Mouse (Mus musculus): ENCODE results near the gene Grasp. TPM values are rescaled to one million over a fixed set of nuclear protein-coding genes. Genes with fewer than 3 reads are reported as not detected.

The Grasp gene
- polyA plus RNA-seq, 1 experiment from 2014 or later = 5.0 TPM

GRCm38 (mm10) chr15:101181106-101181466, 42.9 kb upstream of the Grasp start:
- 0 out of 2 replicates have a peak, but pooled peaks have one; percentile 36 for ATAC-seq (ENCODE audit: low FRiP score, low TSS enrichment)
- peak overlapping the region; percentile 12; the same call in 1 of the 2 replicates for H3K9ac ChIP-seq (ENCODE audit: low read depth, low read length)
- 26% methylated on average over 5 of the region's 5 CpGs for WGBS
- H3K4me3 ChIP-seq (ENCODE audit: low read length) = no peak overlapping the region
- no peak overlapping the region for H3K27ac ChIP-seq (ENCODE audit: low read depth, low read length)
- peaks cover 46% of the 10 kb centered on the region for H3K4me1 ChIP-seq (ENCODE audit: control insufficient read depth, insufficient read depth, low read length)
- H3K4me2 ChIP-seq (replicated peaks; ENCODE audit: low read depth, low read length) = no peak overlapping the region
- H3K9me3 ChIP-seq (ENCODE audit: control insufficient read depth, low read length) = 0 out of 2 replicates have a peak, but pooled peaks cover 3% of the 10 kb centered on the region
- H3K36me3 ChIP-seq (ENCODE audit: control insufficient read depth, insufficient read depth, low read length) = peaks cover 1% of the 10 kb centered on the region; the same call in 1 of the 2 replicates
- no peaks in the 10 kb centered on the region for H3K27me3 ChIP-seq (ENCODE audit: control insufficient read depth, insufficient read depth, low read length)

- Histone ChIP-seq H3K27me3 (ENCODE audit: control insufficient read depth, insufficient read depth, low read length) (no peaks in the 10 kb centered on the region), H3K4me1 (ENCODE audit: control insufficient read depth, insufficient read depth, low read length) (peaks cover 42% of the 10 kb centered on the region), H3K27ac (ENCODE audit: low read depth, low read length) (no peak overlapping the region), H3K4me2 (replicated peaks; ENCODE audit: low read depth, low read length) (no peak overlapping the region), H3K9ac (ENCODE audit: low read depth, low read length) (peak overlapping the region; percentile 12; the same call in 1 of the 2 replicates), H3K9me3 (ENCODE audit: control insufficient read depth, low read length) (0 out of 2 replicates have a peak, but pooled peaks cover 3% of the 10 kb centered on the region), H3K36me3 (ENCODE audit: control insufficient read depth, insufficient read depth, low read length) (peaks cover 5% of the 10 kb centered on the region; the same call in 1 of the 2 replicates), H3K4me3 (ENCODE audit: low read length) (no peak overlapping the region)
- 22% methylated on average over 4 of the region's 4 CpGs for WGBS
- no peak for ATAC-seq (ENCODE audit: low FRiP score, low TSS enrichment)
Measured at GRCm38 (mm10) chr15:101181500-101181899, 42.5 kb upstream of the Grasp start.

DNA sequence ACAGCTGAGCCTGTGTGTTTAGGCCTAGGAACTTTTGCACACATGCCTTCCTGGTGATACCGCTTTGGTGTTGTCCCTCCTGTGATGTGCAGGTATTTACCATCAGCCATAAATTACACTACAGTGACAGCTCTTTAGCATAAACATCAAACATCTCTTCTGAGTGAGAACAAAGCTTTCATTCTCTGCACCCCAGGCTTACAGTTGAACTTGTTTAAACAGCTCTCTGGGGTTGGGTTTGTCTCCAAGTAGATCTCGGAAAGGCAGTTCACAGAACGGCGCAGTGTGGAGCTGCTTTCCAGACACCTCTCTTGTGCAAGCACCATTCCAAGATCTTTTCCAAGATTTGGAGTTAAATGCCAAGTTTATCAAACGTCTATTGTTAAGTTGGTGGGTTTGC, 41.3 kb upstream of the Grasp start:
- H3K4me1 ChIP-seq (ENCODE audit: control insufficient read depth, insufficient read depth, low read length) = peaks cover 33% of the 10 kb centered on the region
- H3K9me3 ChIP-seq (ENCODE audit: control insufficient read depth, low read length) = 0 out of 2 replicates have a peak, but pooled peaks cover 3% of the 10 kb centered on the region
- H3K27ac ChIP-seq (ENCODE audit: low read depth, low read length) = no peak overlapping the region
- H3K9ac ChIP-seq (ENCODE audit: low read depth, low read length) = no peak overlapping the region
- H3K27me3 ChIP-seq (ENCODE audit: control insufficient read depth, insufficient read depth, low read length) = no peaks in the 10 kb centered on the region
- no peak overlapping the region for H3K4me2 ChIP-seq (replicated peaks; ENCODE audit: low read depth, low read length)
- no peak for ATAC-seq (ENCODE audit: low FRiP score, low TSS enrichment)
- no peak overlapping the region for H3K4me3 ChIP-seq (ENCODE audit: low read length)
- peaks cover 5% of the 10 kb centered on the region; the same call in 1 of the 2 replicates for H3K36me3 ChIP-seq (ENCODE audit: control insufficient read depth, insufficient read depth, low read length)
- 34% methylated on average over 5 of the region's 5 CpGs for WGBS

- H3K4me2 ChIP-seq (replicated peaks; ENCODE audit: low read depth, low read length) = no peak overlapping the region
- no peak overlapping the region for H3K9ac ChIP-seq (ENCODE audit: low read depth, low read length)
- H3K27me3 ChIP-seq (ENCODE audit: control insufficient read depth, insufficient read depth, low read length) = no peaks in the 10 kb centered on the region
- WGBS = 98% methylated on average over 8 of the region's 8 CpGs
- 0 out of 2 replicates have a peak, but pooled peaks cover 3% of the 10 kb centered on the region for H3K9me3 ChIP-seq (ENCODE audit: control insufficient read depth, low read length)
- no peak for ATAC-seq (ENCODE audit: low FRiP score, low TSS enrichment)
- H3K4me1 ChIP-seq (ENCODE audit: control insufficient read depth, insufficient read depth, low read length) = peaks cover 33% of the 10 kb centered on the region
- peaks cover 5% of the 10 kb centered on the region; the same call in 1 of the 2 replicates for H3K36me3 ChIP-seq (ENCODE audit: control insufficient read depth, insufficient read depth, low read length)
- no peak overlapping the region for H3K4me3 ChIP-seq (ENCODE audit: low read length)
- no peak overlapping the region for H3K27ac ChIP-seq (ENCODE audit: low read depth, low read length)
Measured at GRCm38 (mm10) chr15:101184300-101184699, 39.7 kb upstream of the Grasp start.

DNA sequence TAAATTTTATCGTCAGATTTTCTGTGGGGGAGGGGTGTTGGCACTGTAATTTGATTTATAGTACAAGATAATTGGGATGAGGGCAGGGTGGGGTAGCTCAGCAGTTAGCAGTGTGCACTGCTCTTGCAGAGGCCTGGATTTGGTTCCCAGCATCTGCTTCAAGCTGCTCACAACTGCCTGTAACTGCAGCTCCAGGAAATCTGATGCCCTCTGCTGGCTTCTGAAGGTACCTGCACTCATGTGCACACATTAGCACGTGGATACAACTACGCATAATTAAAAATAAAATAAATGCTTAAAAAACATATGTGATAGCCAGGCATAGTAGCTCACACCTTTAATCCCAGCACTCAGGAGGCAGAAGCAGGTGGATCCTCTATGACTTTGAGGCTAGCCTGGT, 38.4 kb upstream of the Grasp start:
- Histone ChIP-seq H3K27me3 (ENCODE audit: control insufficient read depth, insufficient read depth, low read length) (no peaks in the 10 kb centered on the region), H3K9ac (ENCODE audit: low read depth, low read length) (no peak overlapping the region), H3K36me3 (ENCODE audit: control insufficient read depth, insufficient read depth, low read length) (peaks cover 5% of the 10 kb centered on the region; the same call in 1 of the 2 replicates), H3K4me2 (replicated peaks; ENCODE audit: low read depth, low read length) (no peak overlapping the region), H3K4me3 (ENCODE audit: low read length) (no peak overlapping the region), H3K9me3 (ENCODE audit: control insufficient read depth, low read length) (0 out of 2 replicates have a peak, but pooled peaks cover 3% of the 10 kb centered on the region), H3K4me1 (ENCODE audit: control insufficient read depth, insufficient read depth, low read length) (peaks cover 27% of the 10 kb centered on the region), H3K27ac (ENCODE audit: low read depth, low read length) (no peak overlapping the region)
- ATAC-seq (ENCODE audit: low FRiP score, low TSS enrichment) = no peak
- 98% methylated on average over 3 of the region's 3 CpGs for WGBS

DNA sequence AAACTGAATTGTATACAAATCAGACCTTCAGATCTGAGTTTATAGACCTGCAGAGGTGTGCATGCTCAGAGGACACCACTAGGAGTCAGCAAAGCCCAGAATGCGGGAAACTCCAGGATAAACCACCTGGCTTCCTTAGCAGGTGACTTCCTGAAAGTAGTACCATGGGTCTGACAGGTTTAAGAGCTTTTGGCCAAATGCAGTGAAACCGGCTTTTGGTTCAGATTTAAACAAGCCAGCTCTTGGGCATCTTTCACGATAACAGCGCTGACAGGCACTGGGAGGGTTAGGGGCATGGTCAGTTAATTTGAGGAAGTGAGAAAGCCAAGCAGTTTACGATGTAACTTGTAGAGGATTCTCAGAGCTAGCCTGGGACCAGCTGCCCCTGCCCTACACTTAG, 36.1 kb upstream of the Grasp start:
- no peak for ATAC-seq (ENCODE audit: low FRiP score, low TSS enrichment)
- H3K9me3 ChIP-seq (ENCODE audit: control insufficient read depth, low read length) = 0 out of 2 replicates have a peak, but pooled peaks cover 3% of the 10 kb centered on the region
- H3K4me3 ChIP-seq (ENCODE audit: low read length) = no peak overlapping the region
- H3K36me3 ChIP-seq (ENCODE audit: control insufficient read depth, insufficient read depth, low read length) = peaks cover 5% of the 10 kb centered on the region; the same call in 1 of the 2 replicates
- H3K4me2 ChIP-seq (replicated peaks; ENCODE audit: low read depth, low read length) = no peak overlapping the region
- no peaks in the 10 kb centered on the region for H3K27me3 ChIP-seq (ENCODE audit: control insufficient read depth, insufficient read depth, low read length)
- H3K4me1 ChIP-seq (ENCODE audit: control insufficient read depth, insufficient read depth, low read length) = peaks cover 29% of the 10 kb centered on the region
- no peak overlapping the region for H3K27ac ChIP-seq (ENCODE audit: low read depth, low read length)
- 49% methylated on average over 5 of the region's 5 CpGs for WGBS
- H3K9ac ChIP-seq (ENCODE audit: low read depth, low read length) = no peak overlapping the region

DNA sequence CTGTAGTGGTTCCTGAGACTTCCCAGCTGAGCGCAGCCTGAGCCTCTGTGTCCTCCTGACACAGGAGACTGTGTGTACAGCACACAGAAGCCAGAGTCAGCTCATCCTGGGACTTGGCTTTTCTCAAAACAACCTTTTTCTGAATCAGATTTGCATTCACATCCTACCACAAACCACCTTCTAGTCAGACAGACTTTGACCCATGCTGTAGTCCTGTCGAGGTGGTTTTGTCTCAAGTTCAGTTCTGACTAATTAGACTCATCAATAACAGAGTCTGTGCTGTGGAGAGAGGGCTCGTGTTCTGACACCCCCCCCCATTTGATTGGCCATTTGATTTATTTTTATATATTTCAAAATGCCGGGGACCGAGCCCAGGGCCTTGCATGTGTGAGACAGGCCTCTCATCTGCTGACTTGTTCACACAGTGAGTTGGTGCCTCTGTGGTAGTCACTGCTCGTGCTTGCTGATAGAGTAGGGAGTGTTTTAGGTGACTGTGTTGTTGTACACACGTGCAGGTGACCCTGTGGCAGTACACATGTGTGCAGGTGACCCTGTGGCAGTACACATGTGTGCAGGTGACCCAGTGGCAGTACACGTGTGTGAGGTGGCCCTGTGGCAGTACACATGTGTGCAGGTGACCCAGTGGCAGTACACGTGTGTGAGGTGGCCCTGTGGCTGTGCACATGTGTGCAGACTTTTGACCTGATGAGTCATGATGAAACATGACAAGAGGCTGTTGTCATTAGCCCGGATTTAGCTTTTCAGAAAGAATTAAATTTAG, 33.8 kb upstream of the Grasp start:
- no peak overlapping the region for H3K4me3 ChIP-seq (ENCODE audit: low read length)
- H3K9me3 ChIP-seq (ENCODE audit: control insufficient read depth, low read length) = 0 out of 2 replicates have a peak, but pooled peaks cover 3% of the 10 kb centered on the region
- ATAC-seq (ENCODE audit: low FRiP score, low TSS enrichment) = no peak
- H3K36me3 ChIP-seq (ENCODE audit: control insufficient read depth, insufficient read depth, low read length) = peaks cover 20% of the 10 kb centered on the region
- H3K9ac ChIP-seq (ENCODE audit: low read depth, low read length) = no peak overlapping the region
- no peaks in the 10 kb centered on the region for H3K27me3 ChIP-seq (ENCODE audit: control insufficient read depth, insufficient read depth, low read length)
- no peak overlapping the region for H3K4me2 ChIP-seq (replicated peaks; ENCODE audit: low read depth, low read length)
- 70% methylated on average over 10 of the region's 10 CpGs for WGBS
- H3K4me1 ChIP-seq (ENCODE audit: control insufficient read depth, insufficient read depth, low read length) = peaks cover 34% of the 10 kb centered on the region
- no peak overlapping the region for H3K27ac ChIP-seq (ENCODE audit: low read depth, low read length)

DNA sequence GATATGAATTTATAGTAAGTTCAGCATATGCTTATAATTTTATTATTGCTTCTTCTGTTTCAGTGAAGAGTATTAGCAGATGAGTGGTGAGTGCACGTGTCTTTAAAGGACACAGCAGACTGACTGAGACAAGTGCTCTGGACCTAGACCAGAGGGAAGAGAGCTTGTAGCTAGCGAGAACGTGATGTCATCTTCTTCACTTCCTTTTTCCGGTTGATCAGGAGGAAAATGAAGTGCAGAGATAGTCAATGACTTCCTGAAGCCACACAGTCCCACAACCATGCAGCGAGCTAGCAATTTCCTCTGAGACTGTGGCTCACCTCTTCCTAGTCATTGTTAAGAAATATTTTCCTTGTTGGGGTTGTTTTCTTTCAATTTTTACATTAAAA, 33.2 kb upstream of the Grasp start:
- H3K9ac ChIP-seq (ENCODE audit: low read depth, low read length) = no peak overlapping the region
- H3K4me3 ChIP-seq (ENCODE audit: low read length) = no peak overlapping the region
- H3K4me2 ChIP-seq (replicated peaks; ENCODE audit: low read depth, low read length) = no peak overlapping the region
- H3K4me1 ChIP-seq (ENCODE audit: control insufficient read depth, insufficient read depth, low read length) = peaks cover 34% of the 10 kb centered on the region
- peaks cover 24% of the 10 kb centered on the region for H3K36me3 ChIP-seq (ENCODE audit: control insufficient read depth, insufficient read depth, low read length)
- H3K9me3 ChIP-seq (ENCODE audit: control insufficient read depth, low read length) = no peaks in the 10 kb centered on the region
- no peaks in the 10 kb centered on the region for H3K27me3 ChIP-seq (ENCODE audit: control insufficient read depth, insufficient read depth, low read length)
- ATAC-seq (ENCODE audit: low FRiP score, low TSS enrichment) = no peak
- whole genome bisulfite sequencing = 70% methylated on average over 5 of the region's 5 CpGs
- H3K27ac ChIP-seq (ENCODE audit: low read depth, low read length) = no peak overlapping the region

Data from kidney, embryonic 14.5 days (tissue).